Mouse (Mus musculus) heart, postnatal 0 days (tissue): ENCODE results near the gene Crnkl1. TPM values are rescaled to one million over a fixed set of nuclear protein-coding genes. Genes with fewer than 3 reads are reported as not detected.

Source experiments
- ATAC-seq: fragments of 200-750 bp; cut with Nextera tagmentation; 2 replicates; pipeline ENCODE4 v1.8.0; 2017; ENCODE audit warnings: low read depth, moderate number of reproducible peaks, moderate library complexity; ENCODE audit not compliant: insufficient read depth
- DNase-seq: peaks from one replicate; pipeline ENCODE4 v3.0.0-alpha.2; 2016; ENCODE audit warnings: low spot score
- H3K27ac ChIP-seq: fragments of 300-500 bp; sonication (generic); 2 replicates; pipeline ENCODE4 v1.5.1; 2014; ENCODE audit warnings: low read depth, mild to moderate bottlenecking
- H3K27me3 ChIP-seq: fragments of 300-500 bp; sonication (generic); 2 replicates; pipeline ENCODE4 v1.6.1; 2014; ENCODE audit warnings: low read length, mixed read lengths; ENCODE audit not compliant: control insufficient read depth, insufficient read depth
- H3K36me3 ChIP-seq: fragments of 300-500 bp; sonication (generic); replicated peaks from 2 replicates; pipeline ENCODE4 v1.6.1; 2014; ENCODE audit warnings: low read length, mixed read lengths; ENCODE audit not compliant: control insufficient read depth, insufficient read depth
- H3K4me1 ChIP-seq: fragments of 300-500 bp; sonication (generic); 2 replicates; pipeline ENCODE4 v1.6.1; 2014; ENCODE audit warnings: antibody characterized with exemption; ENCODE audit not compliant: control insufficient read depth, insufficient read depth
- H3K4me2 ChIP-seq: fragments of 300-500 bp; sonication (generic); 2 replicates; pipeline ENCODE4 v1.6.1; 2014; ENCODE audit warnings: low read depth, mild to moderate bottlenecking, low read length, moderate library complexity
- H3K4me3 ChIP-seq: fragments of 300-500 bp; sonication (generic); 2 replicates; pipeline ENCODE4 v1.5.1; 2014; ENCODE audit warnings: low read depth, low read length
- H3K9ac ChIP-seq: fragments of 300-500 bp; sonication (generic); replicated peaks from 2 replicates; pipeline ENCODE4 v1.6.1; 2014; ENCODE audit warnings: low read depth, low read length, mixed read lengths
- H3K9me3 ChIP-seq: fragments of 300-500 bp; sonication (generic); replicated peaks from 2 replicates; pipeline ENCODE4 v1.6.1; 2016; ENCODE audit warnings: low read length; ENCODE audit not compliant: control insufficient read depth
- CTCF ChIP-seq: IDR thresholded peaks from 2 replicates; pipeline ENCODE4 v1.5.1; 2016; ENCODE audit warnings: antibody characterized with exemption, control low read depth, low read depth
- EP300 ChIP-seq: IDR thresholded peaks from 2 replicates; pipeline ENCODE4 v1.6.1; 2016; ENCODE audit warnings: antibody characterized with exemption, low read depth
- WGBS: fragments of 180-500 bp; shearing (Covaris S2); extraction: QIAGEN DNeasy Blood & Tissue Kit; methylation state at CpG from one replicate; pipeline ENCODE4 v1.1.7; 2014; 5-methylcytosine and 5-hydroxymethylcytosine counted together
- polyA plus RNA-seq: library from polyadenylated mRNA; unstranded; fragments of >200 nt; fragmentation: Nextera tagmentation; extraction: Ambion mirVana; gene quantifications from 2 replicates; pipeline ENCODE4 v1.2.1, GENCODE M21; 2015
- total RNA-seq: library from RNA; depleted of rRNA; stranded (reverse); fragments of >200 nt; gene quantifications from 2 replicates; pipeline ENCODE4 v1.2.3, GENCODE M21; 2014; ENCODE audit warnings: low replicate concordance

Gene Crnkl1
- total and polyA plus RNA-seq, 2 experiments from 2014 or later, result 9.4 to 15.5 TPM

- Histone ChIP-seq H3K4me1 (no peaks in the 10 kb centered on the region), H3K9ac (no peak overlapping the region), H3K9me3 (no peaks in the 10 kb centered on the region), H3K36me3 (no peaks in the 10 kb centered on the region), H3K27me3 (no peaks in the 10 kb centered on the region), H3K4me3 (no peak overlapping the region), H3K27ac (no peak overlapping the region), H3K4me2 (no peak overlapping the region)
- TF ChIP-seq CTCF (no peak), EP300 (no peak)
- ATAC-seq, result no peak
- 75% methylated on average over 9 of the region's 9 CpGs for WGBS
- no peak for DNase-seq
Observed at GRCm38 (mm10) chr2:145898106-145898505, 36.7 kb downstream of the Crnkl1 start.

GRCm38 (mm10) chr2:145893756-145894155 lies 41.1 kb downstream of the Crnkl1 start:
- no peak overlapping the region for H3K4me3 ChIP-seq
- DNase-seq, result no peak
- H3K27ac ChIP-seq, result no peak overlapping the region
- TF ChIP-seq EP300 (no peak), CTCF (no peak)
- H3K27me3 ChIP-seq, result no peaks in the 10 kb centered on the region
- H3K9ac ChIP-seq, result no peak overlapping the region
- H3K9me3 ChIP-seq, result no peaks in the 10 kb centered on the region
- 96% methylated on average over 6 of the region's 6 CpGs for WGBS
- H3K36me3 ChIP-seq, result no peaks in the 10 kb centered on the region
- H3K4me1 ChIP-seq, result peaks cover 9% of the 10 kb centered on the region
- H3K4me2 ChIP-seq, result no peak overlapping the region
- no peak for ATAC-seq

- H3K4me1 ChIP-seq, result peaks cover 22% of the 10 kb centered on the region
- no peak overlapping the region for H3K9ac ChIP-seq
- no peaks in the 10 kb centered on the region for H3K9me3 ChIP-seq
- H3K27ac ChIP-seq, result no peak overlapping the region
- DNase-seq, result no peak
- no peak for TF ChIP-seq CTCF
- TF ChIP-seq EP300, result no peak
- 62% methylated on average over 2 of the region's 2 CpGs for WGBS
- H3K36me3 ChIP-seq, result peaks cover 21% of the 10 kb centered on the region
- no peak overlapping the region for H3K4me3 ChIP-seq
- no peak overlapping the region for H3K4me2 ChIP-seq
- H3K27me3 ChIP-seq, result no peaks in the 10 kb centered on the region
- ATAC-seq, result no peak
Observed at GRCm38 (mm10) chr2:145890571-145890970, 44.2 kb downstream of the Crnkl1 start.

- Histone ChIP-seq H3K4me3 (no peak overlapping the region), H3K27ac (peak overlapping the region; percentile 94), H3K9ac (no peak overlapping the region), H3K4me2 (peak overlapping the region; percentile 19; the same call in 1 of the 2 replicates), H3K4me1 (peaks cover 22% of the 10 kb centered on the region), H3K36me3 (peaks cover 32% of the 10 kb centered on the region), H3K27me3 (no peaks in the 10 kb centered on the region), H3K9me3 (no peaks in the 10 kb centered on the region)
- 39% methylated on average over 6 of the region's 6 CpGs for WGBS
- ATAC-seq (peak; percentile 9), DNase-seq (no peak)
- no peak for TF ChIP-seq CTCF
- no peak for TF ChIP-seq EP300
Observed at GRCm38 (mm10) chr2:145888766-145889480, 45.9 kb downstream of the Crnkl1 start.

- H3K27ac ChIP-seq, result peak overlapping the region; percentile 94
- H3K4me2 ChIP-seq, result peak overlapping the region; percentile 19; the same call in 1 of the 2 replicates
Observed at GRCm38 (mm10) chr2:145887937-145888765, 46.7 kb downstream of the Crnkl1 start.

More at GRCm38 (mm10) chr2:145887937-145888765, 46.7 kb downstream of the Crnkl1 start:
- H3K4me3 ChIP-seq, result no peak overlapping the region
- ATAC-seq (peak; percentile 87), DNase-seq (peak; percentile 89)
- H3K27me3 ChIP-seq, result no peaks in the 10 kb centered on the region
- H3K36me3 ChIP-seq, result peaks cover 40% of the 10 kb centered on the region
- WGBS, result 14% methylated on average over 14 of the region's 14 CpGs
- peaks cover 29% of the 10 kb centered on the region for H3K4me1 ChIP-seq
- H3K9me3 ChIP-seq, result no peaks in the 10 kb centered on the region
- H3K9ac ChIP-seq, result no peak overlapping the region
- peak; percentile 68 for TF ChIP-seq CTCF
- peak; percentile 89 for TF ChIP-seq EP300
